Mouse (Mus musculus) forebrain, embryonic 11.5 days (tissue): Measurements from ENCODE around the gene Sema6b. TPM values are rescaled to one million over a fixed set of nuclear protein-coding genes. Genes with fewer than 3 reads are reported as not detected.

Experiments
- ATAC-seq: fragments of 200-750 bp; cut with Nextera tagmentation; replicated peaks from 2 replicates; pipeline ENCODE4 v1.8.0; 2017; ENCODE audit warnings: moderate TSS enrichment; ENCODE audit not compliant: low FRiP score
- DNase-seq: peaks from one replicate; pipeline ENCODE4 v3.0.0-alpha.2; 2017; ENCODE audit warnings: low spot score
- H3K27ac ChIP-seq: fragments of 300-500 bp; sonication (generic); 2 replicates; pipeline ENCODE4 v1.5.1; 2014; ENCODE audit warnings: low read depth, low read length
- H3K27me3 ChIP-seq: fragments of 300-500 bp; sonication (generic); 2 replicates; pipeline ENCODE4 v1.6.1; 2014; ENCODE audit warnings: mild to moderate bottlenecking, low read length, mixed read lengths; ENCODE audit not compliant: control insufficient read depth, insufficient read depth
- H3K36me3 ChIP-seq: fragments of 300-500 bp; sonication (generic); 2 replicates; pipeline ENCODE4 v1.6.1; 2014; ENCODE audit warnings: mild to moderate bottlenecking, low read length, moderate library complexity, mixed read lengths; ENCODE audit not compliant: control insufficient read depth, insufficient read depth
- H3K4me1 ChIP-seq: fragments of 300-500 bp; sonication (generic); replicated peaks from 2 replicates; pipeline ENCODE4 v1.6.1; 2014; ENCODE audit warnings: low read length, mixed read lengths; ENCODE audit not compliant: control insufficient read depth, insufficient read depth
- H3K4me2 ChIP-seq: fragments of 300-500 bp; sonication (generic); 2 replicates; pipeline ENCODE4 v1.6.1; 2014; ENCODE audit warnings: low read depth, mild to moderate bottlenecking, low read length, moderate library complexity, mixed read lengths; ENCODE audit not compliant: severe bottlenecking
- H3K4me3 ChIP-seq: fragments of 300-500 bp; sonication (generic); 2 replicates; pipeline ENCODE4 v1.5.1; 2014; ENCODE audit warnings: low read depth, low read length
- H3K9ac ChIP-seq: fragments of 300-500 bp; sonication (generic); 2 replicates; pipeline ENCODE4 v1.6.1; 2014; ENCODE audit warnings: low read length
- H3K9me3 ChIP-seq: fragments of 300-500 bp; sonication (generic); 2 replicates; pipeline ENCODE4 v1.6.1; 2016; ENCODE audit warnings: low read length, mixed read lengths; ENCODE audit not compliant: control insufficient read depth
- WGBS: fragments of 180-500 bp; shearing (Covaris S2); extraction: QIAGEN DNeasy Blood & Tissue Kit; methylation state at CpG from one replicate; pipeline ENCODE4 v1.1.7; 2014; 5-methylcytosine and 5-hydroxymethylcytosine counted together
- polyA plus RNA-seq: library from polyadenylated mRNA; unstranded; fragments of >200 nt; fragmentation: Nextera tagmentation; extraction: Ambion mirVana; gene quantifications from 2 replicates; pipeline ENCODE4 v1.2.1, GENCODE M21; 2014

Sema6b gene
- 1.4 and 2.5 TPM in 2 replicates for polyA plus RNA-seq

DNA sequence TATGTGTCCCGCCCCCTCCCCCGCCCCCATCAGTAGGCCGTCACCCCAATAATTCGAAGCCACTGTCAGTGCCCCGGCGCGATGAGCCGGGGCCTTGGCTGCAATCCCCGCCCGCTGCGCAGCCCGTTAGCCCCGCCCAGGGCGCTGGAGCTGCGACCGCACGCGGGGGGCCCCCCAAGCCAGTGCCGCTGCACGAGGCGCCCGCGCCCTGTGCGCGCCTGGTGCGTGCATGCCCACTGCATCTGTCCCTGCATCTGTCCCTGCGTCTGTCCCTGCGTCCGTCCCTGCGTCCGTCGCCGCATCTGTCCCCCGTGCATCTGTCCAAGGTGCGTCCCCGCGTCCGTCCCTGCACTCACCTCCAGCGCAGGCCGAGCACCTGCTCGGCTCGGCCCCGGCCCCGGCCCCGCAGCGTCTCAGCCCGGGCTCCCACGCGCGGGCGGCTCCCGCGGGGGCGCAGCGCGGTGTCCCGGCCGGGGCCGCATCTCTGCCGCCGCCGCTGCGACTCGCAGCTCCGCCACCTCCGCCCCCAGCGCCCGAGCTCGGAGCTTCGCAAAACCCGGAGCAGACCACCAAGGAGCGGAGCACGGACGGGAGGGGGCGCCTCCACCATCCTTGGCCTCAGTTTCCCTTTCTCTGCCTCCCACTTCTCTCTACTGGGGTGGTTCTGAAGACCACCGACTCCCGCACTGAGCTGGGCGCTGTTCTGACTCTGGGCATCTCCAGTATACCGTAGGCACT is at the start of gene Sema6b:
TSS of gene Sema6b (minus strand) at position 486 of the 738 bp plus-strand sequence.
- Histone ChIP-seq H3K4me1 (peaks cover 12% of the 10 kb centered on the region), H3K36me3 (no peaks in the 10 kb centered on the region), H3K27ac (no peak within 1 kb of the TSS), H3K9ac (peak within 1 kb of the TSS; percentile 50), H3K4me2 (peak within 1 kb of the TSS; percentile 91), H3K4me3 (peak within 1 kb of the TSS; percentile 61), H3K9me3 (no peaks in the 10 kb centered on the region), H3K27me3 (peaks cover 37% of the 10 kb centered on the region)
- ATAC-seq (peak; percentile 45), DNase-seq (peak; percentile 84)
- 1% methylated on average over 62 of the region's 79 CpGs for WGBS

DNA sequence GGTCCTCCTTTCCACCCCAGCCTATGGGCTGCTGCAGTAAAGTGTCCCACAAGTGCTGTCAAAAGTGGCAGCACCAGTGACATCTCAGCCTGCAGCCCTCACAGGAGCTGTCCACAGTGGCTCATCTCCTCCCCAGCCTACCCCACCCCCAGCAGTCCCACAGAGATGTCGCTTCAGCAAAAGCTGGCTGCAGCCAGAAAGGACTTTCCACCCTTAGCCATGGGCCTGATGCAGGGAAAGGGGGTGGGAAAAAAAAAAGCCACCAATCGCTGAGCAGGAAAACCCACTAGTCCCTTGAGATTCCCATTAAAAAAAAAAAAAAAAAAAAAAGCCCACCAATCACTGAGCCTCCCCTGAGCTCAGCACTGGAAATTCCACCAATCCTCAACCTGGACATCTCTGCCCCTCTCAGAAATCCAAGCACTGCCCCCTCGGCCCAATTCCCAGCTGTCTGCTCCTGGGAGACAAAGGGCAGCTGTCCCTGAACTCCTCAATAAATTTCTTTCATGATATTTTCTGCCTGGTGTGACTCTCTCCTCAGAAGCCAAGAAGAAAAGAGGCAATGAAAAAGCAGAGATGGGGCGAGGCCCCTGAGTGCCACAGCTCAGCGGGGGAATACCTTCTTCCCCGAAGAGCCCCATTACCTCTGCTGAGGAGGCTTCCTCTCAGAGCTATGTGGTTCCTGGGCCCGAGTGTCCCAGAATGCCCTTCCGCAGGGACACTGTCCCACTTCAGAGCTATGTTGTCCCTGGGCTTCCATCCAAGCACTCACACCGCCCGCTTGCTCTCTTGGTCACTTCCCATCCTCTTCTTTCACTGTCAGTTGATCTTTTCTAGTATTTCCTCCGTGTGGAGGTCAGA is 45.4 kb upstream of the Sema6b start:
- no peak for ATAC-seq
- H3K9ac ChIP-seq: no peak overlapping the region
- WGBS: 46% methylated on average over 11 of the region's 11 CpGs

GRCm38 (mm10) chr17:56183658-56184103 is 43.5 kb upstream of the Sema6b start, which contains the start of gene Mydgf:
TSS of gene Mydgf (minus strand) at chr17:56183920.
- Histone ChIP-seq H3K4me1 (0 out of 2 replicates have a peak, but pooled peaks cover 3% of the 10 kb centered on the region), H3K9ac (peak within 1 kb of the TSS; percentile 74), H3K36me3 (peaks cover 3% of the 10 kb centered on the region; the same call in 1 of the 2 replicates), H3K27me3 (no peaks in the 10 kb centered on the region), H3K27ac (0 out of 2 replicates have a peak within 1 kb of the TSS, but pooled peaks have one; percentile 46), H3K4me2 (peak within 1 kb of the TSS; percentile 90), H3K4me3 (peak within 1 kb of the TSS; percentile 80), H3K9me3 (no peaks in the 10 kb centered on the region)
- DNase-seq: peak; percentile 97
- under 1% methylated on average over 47 of the region's 47 CpGs for WGBS
- peak; percentile 95 for ATAC-seq

More for the DNA sequence above, 45.4 kb upstream of the Sema6b start:
- 0 out of 2 replicates have a peak, but pooled peaks cover 3% of the 10 kb centered on the region for H3K4me1 ChIP-seq
- peak overlapping the region; percentile 1; the same call in 1 of the 2 replicates for H3K27ac ChIP-seq
- H3K36me3 ChIP-seq: peaks cover 5% of the 10 kb centered on the region; the same call in 1 of the 2 replicates
- no peak overlapping the region for H3K4me3 ChIP-seq
- H3K27me3 ChIP-seq: no peaks in the 10 kb centered on the region
- no peak for DNase-seq
- H3K9me3 ChIP-seq: no peaks in the 10 kb centered on the region
- H3K4me2 ChIP-seq: no peak overlapping the region

- Histone ChIP-seq H3K9me3 (no peaks in the 10 kb centered on the region), H3K9ac (peak overlapping the region; percentile 74), H3K4me3 (peak overlapping the region; percentile 80), H3K4me2 (peak overlapping the region; percentile 90), H3K27me3 (no peaks in the 10 kb centered on the region), H3K4me1 (0 out of 2 replicates have a peak, but pooled peaks cover 3% of the 10 kb centered on the region), H3K36me3 (peaks cover 3% of the 10 kb centered on the region; the same call in 1 of the 2 replicates), H3K27ac (0 out of 2 replicates have a peak overlapping the region, but pooled peaks have one; percentile 46)
- no peak for DNase-seq
- ATAC-seq: peak; percentile 59
- WGBS: under 1% methylated on average over 14 of the region's 14 CpGs
These were observed 43.0 kb upstream of the Sema6b start for GRCm38 (mm10) chr17:56182975-56183657.

- 98% methylated on average over 3 of the region's 3 CpGs for WGBS
- H3K4me3 ChIP-seq: no peak overlapping the region
- no peak for ATAC-seq
These were observed 35.3 kb upstream of the Sema6b start for GRCm38 (mm10) chr17:56175416-56175815.

DNA sequence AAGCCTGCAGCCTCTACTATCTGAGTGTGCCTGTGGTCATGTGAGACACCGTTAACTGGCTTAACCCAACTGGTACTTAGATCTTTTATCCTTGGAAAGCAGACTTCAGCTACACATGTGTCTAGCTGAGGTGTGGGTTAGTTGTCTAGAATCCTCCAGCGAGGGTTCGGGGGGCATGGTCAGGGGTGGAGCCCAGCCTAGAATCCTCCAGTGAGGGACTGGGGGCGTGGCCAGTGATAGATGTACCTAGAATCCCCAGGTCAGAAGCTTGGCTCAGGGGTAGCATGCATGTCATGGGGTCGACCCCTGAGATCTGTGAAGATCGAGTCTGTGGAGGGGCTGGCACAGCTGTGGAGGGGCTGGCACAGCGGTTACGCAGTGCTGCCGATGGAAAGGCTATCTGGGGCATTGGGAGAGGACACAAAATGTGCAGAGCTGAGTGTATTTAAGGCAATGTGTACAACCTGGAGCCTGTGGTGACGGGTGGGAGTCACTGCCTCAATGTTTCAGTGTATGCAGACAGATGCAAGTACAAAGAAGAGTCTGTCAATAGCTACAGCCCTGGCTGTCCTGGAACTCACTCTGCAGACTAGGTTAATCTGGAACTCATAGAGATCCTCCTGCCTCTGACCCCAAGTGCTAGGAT is 33.4 kb upstream of the Sema6b start:
- H3K4me1 ChIP-seq: peaks cover 8% of the 10 kb centered on the region; the same call in 1 of the 2 replicates
- H3K27me3 ChIP-seq: no peaks in the 10 kb centered on the region
- no peak for DNase-seq
- H3K9me3 ChIP-seq: no peaks in the 10 kb centered on the region
- H3K4me2 ChIP-seq: no peak overlapping the region
- H3K36me3 ChIP-seq: peaks cover 4% of the 10 kb centered on the region; the same call in 1 of the 2 replicates
- 56% methylated on average over 10 of the region's 10 CpGs for WGBS
- no peak overlapping the region for H3K4me3 ChIP-seq
- ATAC-seq: no peak
- H3K27ac ChIP-seq: no peak overlapping the region
- H3K9ac ChIP-seq: no peak overlapping the region

More at GRCm38 (mm10) chr17:56175416-56175815, 35.3 kb upstream of the Sema6b start:
- Histone ChIP-seq H3K9ac (no peak overlapping the region), H3K27ac (no peak overlapping the region), H3K36me3 (peaks cover 4% of the 10 kb centered on the region; the same call in 1 of the 2 replicates), H3K9me3 (no peaks in the 10 kb centered on the region), H3K4me1 (peaks cover 2% of the 10 kb centered on the region; the same call in 1 of the 2 replicates), H3K4me2 (no peak overlapping the region), H3K27me3 (no peaks in the 10 kb centered on the region)
- DNase-seq: no peak

GRCm38 (mm10) chr17:56171881-56172280 is 31.7 kb upstream of the Sema6b start:
- Histone ChIP-seq H3K4me1 (peaks cover 8% of the 10 kb centered on the region; the same call in 1 of the 2 replicates), H3K9ac (no peak overlapping the region), H3K27me3 (no peaks in the 10 kb centered on the region), H3K4me2 (no peak overlapping the region), H3K27ac (no peak overlapping the region), H3K4me3 (no peak overlapping the region), H3K36me3 (peaks cover 4% of the 10 kb centered on the region; the same call in 1 of the 2 replicates), H3K9me3 (no peaks in the 10 kb centered on the region)
- no peak for DNase-seq
- 94% methylated on average over 17 of the region's 17 CpGs for WGBS
- no peak for ATAC-seq
